Mouse (Mus musculus) heart, postnatal 14 days (tissue): ENCODE results near the gene Gm20696. TPM values are rescaled to one million over a fixed set of nuclear protein-coding genes. Genes with fewer than 3 reads are reported as not detected.

ENCODE experiments used
- DNase-seq, 2 experiments: peaks; one replicate each; pipeline ENCODE4 v3.0.0; 2021 to 2022
- intact Hi-C: fragments of 180-260 bp; cut with DNase I; formaldehyde crosslinking; loops from one replicate; pipeline ENCODE4 v1.15.1; 2025
- total RNA-seq, 2 experiments: library from RNA; stranded (reverse); gene quantifications; 2 replicates each; pipeline ENCODE4 v1.2.3; 2021

Gm20696 gene
- total RNA-seq, 2 experiments from 2014 or later: 2.3 to 3.2 TPM

- DNase-seq: no peak
- intact Hi-C loops: loop anchor here (10.0 kb wide), 1 partner anchor 353 kb away; no protein-coding TSS in a partner anchor
Observed at GRCm38 (mm10) chr6:99377716-99378115, 288.9 kb downstream of the Gm20696 start.

- no peak for DNase-seq
- intact Hi-C loops: loop anchor here (10.0 kb wide), 1 partner anchor 352 kb away; no protein-coding TSS in a partner anchor
Observed at GRCm38 (mm10) chr6:99377131-99377530, 289.5 kb downstream of the Gm20696 start.

- intact Hi-C loops: loop anchor here (10.0 kb wide), 1 partner anchor 352 kb away; no protein-coding TSS in a partner anchor
- no peak for DNase-seq
Observed at GRCm38 (mm10) chr6:99376721-99377120, 289.9 kb downstream of the Gm20696 start.

- intact Hi-C loops: loop anchor here (10.0 kb wide), 1 partner anchor 351 kb away; no protein-coding TSS in a partner anchor
- DNase-seq: no peak
Observed at GRCm38 (mm10) chr6:99375865-99376264, 290.7 kb downstream of the Gm20696 start.

GRCm38 (mm10) chr6:99375376-99375775 is 291.2 kb downstream of the Gm20696 start:
- no peak for DNase-seq
- intact Hi-C loops: loop anchor here (10.0 kb wide), 1 partner anchor 351 kb away; no protein-coding TSS in a partner anchor

GRCm38 (mm10) chr6:99374448-99375271 is 291.9 kb downstream of the Gm20696 start:
- intact Hi-C loops: loop anchor here (10.0 kb wide), 1 partner anchor 350 kb away; no protein-coding TSS in a partner anchor

GRCm38 (mm10) chr6:99372427-99372826 is 294.2 kb downstream of the Gm20696 start:
- intact Hi-C loops: loop anchor here (10.0 kb wide), 1 partner anchor 348 kb away; no protein-coding TSS in a partner anchor

More at GRCm38 (mm10) chr6:99374448-99375271, 291.9 kb downstream of the Gm20696 start:
- no peak for DNase-seq

GRCm38 (mm10) chr6:99372016-99372415 is 294.6 kb downstream of the Gm20696 start:
- DNase-seq: no peak
- intact Hi-C loops: loop anchor here (10.0 kb wide), 1 partner anchor 347 kb away; no protein-coding TSS in a partner anchor

More at GRCm38 (mm10) chr6:99372427-99372826, 294.2 kb downstream of the Gm20696 start:
- no peak for DNase-seq

GRCm38 (mm10) chr6:99369931-99370330 is 296.7 kb downstream of the Gm20696 start:
- intact Hi-C loops: loop anchor here (10.0 kb wide), 1 partner anchor 345 kb away; no protein-coding TSS in a partner anchor
- DNase-seq: no peak

GRCm38 (mm10) chr6:99369156-99369555 is 297.4 kb downstream of the Gm20696 start:
- intact Hi-C loops: no loop called here
- DNase-seq: no peak

GRCm38 (mm10) chr6:99368118-99368753 is 298.4 kb downstream of the Gm20696 start:
- DNase-seq: no peak
- intact Hi-C loops: no loop called here

- intact Hi-C loops: no loop called here
Observed at GRCm38 (mm10) chr6:99364545-99364944, 302.1 kb downstream of the Gm20696 start.

GRCm38 (mm10) chr6:99360581-99360980 is 306.0 kb downstream of the Gm20696 start:
- no peak for DNase-seq
- intact Hi-C loops: no loop called here

More at GRCm38 (mm10) chr6:99364545-99364944, 302.1 kb downstream of the Gm20696 start:
- DNase-seq: no peak

- no peak for DNase-seq
- intact Hi-C loops: no loop called here
Observed at GRCm38 (mm10) chr6:99359765-99360499, 306.7 kb downstream of the Gm20696 start.

- no peak for DNase-seq
- intact Hi-C loops: no loop called here
Observed at GRCm38 (mm10) chr6:99359036-99359698, 307.4 kb downstream of the Gm20696 start.

GRCm38 (mm10) chr6:99357931-99358330 is 308.7 kb downstream of the Gm20696 start:
- intact Hi-C loops: no loop called here
- no peak for DNase-seq

- intact Hi-C loops: no loop called here
- no peak for DNase-seq
Observed at GRCm38 (mm10) chr6:99354338-99354737, 312.3 kb downstream of the Gm20696 start.

- intact Hi-C loops: no loop called here
Observed at GRCm38 (mm10) chr6:99353441-99353840, 313.2 kb downstream of the Gm20696 start.

GRCm38 (mm10) chr6:99350566-99350965 is 316.0 kb downstream of the Gm20696 start:
- intact Hi-C loops: no loop called here
- no peak for DNase-seq

More at GRCm38 (mm10) chr6:99353441-99353840, 313.2 kb downstream of the Gm20696 start:
- no peak for DNase-seq

- no peak for DNase-seq
- intact Hi-C loops: no loop called here
Observed at GRCm38 (mm10) chr6:99350156-99350555, 316.4 kb downstream of the Gm20696 start.
